Mouse (Mus musculus) gastrocnemius, postnatal 25 days (tissue): ENCODE results near the gene Plbd1. TPM values are rescaled to one million over a fixed set of nuclear protein-coding genes. Genes with fewer than 3 reads are reported as not detected.

Experiments used
- DNase-seq: peaks from one replicate; pipeline ENCODE4 v3.0.0; 2022
- total RNA-seq, 2 experiments: library from RNA; stranded (reverse); gene quantifications; 1 replicate in 1 of 2; 2 replicates in 1 of 2; pipeline ENCODE4 v1.2.3; 2021

Plbd1 gene
- total RNA-seq, 2 experiments from 2014 or later = 18.3 to 18.8 TPM

DNA sequence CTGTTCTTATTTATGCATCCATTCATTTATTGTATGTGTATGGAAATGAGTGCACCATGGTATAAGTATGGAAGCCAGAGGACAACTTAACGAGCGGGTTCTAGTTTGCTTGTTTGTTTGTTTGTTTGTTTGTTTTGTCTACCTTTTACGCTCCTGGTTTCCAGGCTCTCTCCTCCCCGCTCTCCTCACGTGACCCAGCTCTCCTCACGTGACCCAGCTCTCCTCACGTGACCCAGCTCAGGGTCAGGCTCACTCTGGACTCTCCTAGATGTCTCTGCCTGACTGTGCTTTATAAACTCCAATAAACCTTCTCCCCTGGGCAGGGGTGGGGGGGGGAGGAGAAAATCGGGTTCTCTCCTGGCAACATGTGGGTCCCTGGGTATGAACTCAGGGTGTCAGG lies 11.1 kb downstream of the Plbd1 start:
- no peak for DNase-seq

DNA sequence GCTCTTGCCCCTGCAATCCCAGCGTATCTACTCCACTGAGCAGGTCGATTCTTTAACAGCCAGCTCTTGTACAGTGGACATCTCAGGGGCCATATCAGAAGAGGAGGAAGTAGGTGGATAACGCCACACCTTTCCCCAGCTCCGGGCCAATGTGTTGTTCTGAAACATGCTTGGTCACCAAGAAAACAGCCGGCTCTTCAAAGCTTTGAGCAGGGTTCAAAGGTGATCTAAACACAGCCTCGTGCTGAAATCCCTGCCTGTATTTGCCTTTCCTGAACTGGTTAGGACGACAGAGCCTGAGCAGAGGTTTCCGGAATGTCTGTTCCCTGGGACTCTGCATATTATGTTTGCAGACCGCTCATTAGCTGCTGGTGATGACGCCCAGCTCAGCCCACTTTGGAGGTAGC lies 14.3 kb downstream of the Plbd1 start:
- no peak for DNase-seq

DNA sequence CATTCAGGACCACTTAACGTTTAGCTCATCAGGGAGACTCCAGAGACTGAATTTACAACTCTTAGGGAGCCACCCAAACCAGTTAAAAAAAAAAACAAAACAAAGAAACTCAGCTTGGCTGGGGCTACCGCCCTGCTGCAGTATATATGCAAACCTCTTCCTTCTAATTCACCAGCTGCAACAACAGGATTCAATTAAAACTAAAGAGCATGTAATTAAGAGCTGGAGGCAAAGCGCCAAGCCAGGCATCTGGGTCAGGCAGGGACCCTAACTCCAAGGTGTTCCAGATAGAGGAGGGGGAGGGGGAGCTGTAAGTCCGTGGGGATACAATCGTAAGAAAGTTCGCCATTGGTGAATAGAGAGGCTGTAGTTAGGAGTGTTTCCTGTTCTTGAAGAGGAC lies 15.5 kb downstream of the Plbd1 start:
- no peak for DNase-seq

DNA sequence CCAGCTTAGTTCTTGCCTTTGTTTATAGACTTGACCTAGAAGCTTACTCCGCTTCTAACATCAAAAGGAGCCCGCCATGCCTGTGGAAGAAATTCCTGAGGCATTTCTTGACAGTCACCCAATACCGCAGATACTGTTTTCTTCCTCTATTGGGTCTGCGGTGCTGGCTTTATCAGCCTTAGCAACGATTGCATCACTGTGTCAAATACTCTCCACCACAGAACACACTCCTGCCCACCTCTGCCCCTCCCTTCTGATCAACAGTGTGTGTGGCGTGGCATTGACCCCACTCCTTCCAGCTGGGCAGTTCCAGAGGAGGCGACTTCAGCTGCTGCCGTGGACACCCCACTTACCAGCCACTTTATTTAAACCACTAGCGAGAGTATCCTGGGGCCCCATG lies 16.0 kb downstream of the Plbd1 start:
- DNase-seq = no peak

DNA sequence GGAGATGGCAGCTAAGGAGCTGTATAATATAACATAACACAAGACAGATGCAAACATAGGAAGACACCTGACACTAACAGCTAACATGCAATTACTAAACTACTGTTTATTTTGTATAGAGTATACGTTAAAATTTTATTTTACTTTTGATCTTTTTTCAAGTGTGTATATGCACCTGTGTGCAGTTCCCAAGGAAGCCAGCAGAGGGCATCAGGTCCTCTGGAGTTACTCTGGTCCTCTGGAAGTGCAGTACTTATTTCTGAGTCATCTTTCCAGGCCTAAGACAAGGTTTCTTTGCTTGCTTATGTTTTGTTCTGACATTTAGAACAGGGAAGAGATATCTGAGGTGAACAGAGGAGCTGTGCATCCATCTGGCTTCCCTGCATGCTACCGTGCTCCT lies 17.6 kb downstream of the Plbd1 start:
- no peak for DNase-seq

DNA sequence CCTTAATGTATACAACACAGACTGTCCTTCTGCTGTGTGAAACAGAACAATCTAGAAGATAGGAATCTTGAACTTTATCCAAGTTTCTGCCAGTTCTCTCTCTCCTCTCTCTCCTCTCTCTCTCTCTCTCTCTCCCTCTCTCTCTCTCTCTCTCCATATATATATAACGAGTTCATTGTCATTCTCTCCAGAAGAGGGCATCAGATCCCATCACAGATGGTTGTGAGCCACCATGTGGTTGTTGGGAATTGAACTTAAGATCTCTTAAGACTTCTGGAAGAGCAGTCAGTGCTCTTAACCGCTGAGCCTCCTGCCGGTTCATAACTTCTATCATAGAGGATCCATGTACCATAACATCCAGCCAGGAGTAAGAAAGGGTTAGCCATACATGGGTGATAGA lies 26.7 kb downstream of the Plbd1 start:
- DNase-seq = no peak

DNA sequence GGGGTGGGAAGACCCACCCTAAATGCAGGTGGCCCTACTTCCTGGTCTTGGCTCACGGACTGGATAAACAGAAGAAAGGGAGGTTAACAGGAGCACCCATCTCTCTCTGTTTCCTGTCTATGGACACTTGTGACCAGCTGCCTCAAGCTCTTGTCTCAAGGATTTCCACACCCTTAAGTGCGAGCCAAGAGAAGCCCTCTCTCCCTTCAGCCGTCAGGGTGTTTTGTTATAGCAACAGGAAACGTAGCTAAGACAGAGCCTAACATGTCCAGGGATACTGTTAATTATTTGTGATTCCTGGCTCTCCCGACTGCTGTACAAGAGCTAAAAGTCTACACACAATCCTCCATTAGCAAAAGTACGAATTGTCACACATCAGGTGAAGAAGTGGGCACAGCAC lies 28.0 kb downstream of the Plbd1 start:
- DNase-seq = no peak

DNA sequence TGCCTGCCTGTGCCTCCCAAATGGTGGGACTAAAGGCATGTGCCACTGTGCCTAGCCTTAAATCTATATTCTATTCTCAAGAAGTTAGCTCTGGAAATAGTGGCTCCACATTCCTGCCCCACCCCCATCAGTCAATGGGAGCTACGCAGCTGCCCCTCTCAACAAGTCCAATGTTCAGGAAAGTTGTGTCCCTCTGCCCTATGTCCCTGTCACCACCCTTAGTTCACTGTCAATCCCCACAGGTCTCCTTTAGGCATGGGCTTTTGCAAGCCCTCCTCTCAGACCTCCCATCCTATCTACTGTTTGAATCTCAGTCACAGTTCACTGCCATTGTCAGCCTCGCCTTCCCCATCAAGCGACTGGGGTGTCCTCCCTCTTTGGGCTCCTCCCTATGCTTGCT lies 28.6 kb downstream of the Plbd1 start:
- DNase-seq = no peak

DNA sequence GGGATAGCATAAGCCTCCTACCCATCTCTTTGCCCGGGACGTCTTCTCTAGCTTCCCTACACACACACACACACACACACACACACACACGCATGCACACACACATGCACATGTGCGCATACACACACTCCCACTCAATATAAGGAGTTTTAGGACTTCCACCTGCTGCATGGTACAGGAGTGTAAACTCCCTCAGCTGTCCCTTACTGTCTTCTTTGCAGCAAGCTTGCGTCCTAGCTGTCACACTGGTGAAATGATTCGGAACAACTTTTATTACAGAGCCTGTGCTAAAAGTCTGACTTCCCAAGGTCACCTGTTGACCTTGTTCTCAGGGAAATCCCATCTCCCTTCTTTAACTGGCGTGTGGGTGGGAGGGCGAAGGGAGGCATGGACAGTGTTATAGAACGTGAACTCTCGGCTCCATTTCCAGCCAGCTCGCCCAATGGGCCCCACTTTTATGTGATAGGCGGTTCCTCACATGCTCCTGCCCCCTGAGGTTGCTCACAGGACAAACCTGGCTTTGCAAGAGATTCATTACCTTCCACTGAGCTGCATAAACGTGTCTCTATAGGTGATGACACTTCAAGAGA lies 29.7 kb downstream of the Plbd1 start:
- DNase-seq = no peak

DNA sequence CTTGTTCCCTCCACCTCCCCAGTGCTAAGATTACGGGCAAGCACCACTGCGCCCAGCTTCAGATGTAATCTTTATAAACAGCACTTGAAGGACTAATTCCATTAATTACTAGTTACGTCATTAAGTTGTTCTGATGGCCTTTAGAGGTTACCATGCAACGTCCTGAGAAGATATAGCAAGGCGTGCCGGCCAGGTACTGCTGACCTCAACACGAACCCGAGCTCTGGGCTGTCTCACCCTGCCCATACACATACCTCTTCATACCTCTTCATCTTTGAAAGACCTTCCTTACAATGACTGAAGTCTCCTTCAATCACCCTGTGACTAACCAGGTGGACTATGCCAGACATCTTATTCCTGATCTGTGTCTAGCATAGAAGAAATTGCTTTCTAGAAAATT lies 30.2 kb downstream of the Plbd1 start:
- no peak for DNase-seq

DNA sequence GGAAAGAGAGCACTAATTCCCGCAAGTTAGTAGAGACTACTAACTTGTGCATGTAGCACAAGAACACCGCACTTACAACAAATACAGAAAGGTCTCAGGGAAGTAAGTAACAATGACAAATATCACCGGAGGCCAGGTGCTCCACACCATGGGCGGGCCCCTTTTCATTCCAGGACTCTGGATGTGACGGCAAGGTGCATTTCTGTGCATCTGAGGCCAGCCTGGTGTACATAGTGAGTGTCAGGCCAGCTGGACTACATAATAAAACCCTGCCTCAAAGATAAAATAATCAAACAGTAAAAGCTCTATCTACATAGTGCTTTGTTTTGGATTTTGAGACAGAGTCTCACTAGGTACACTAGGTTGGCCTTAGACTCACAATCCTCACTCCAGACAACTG lies 32.1 kb downstream of the Plbd1 start:
- DNase-seq = no peak

DNA sequence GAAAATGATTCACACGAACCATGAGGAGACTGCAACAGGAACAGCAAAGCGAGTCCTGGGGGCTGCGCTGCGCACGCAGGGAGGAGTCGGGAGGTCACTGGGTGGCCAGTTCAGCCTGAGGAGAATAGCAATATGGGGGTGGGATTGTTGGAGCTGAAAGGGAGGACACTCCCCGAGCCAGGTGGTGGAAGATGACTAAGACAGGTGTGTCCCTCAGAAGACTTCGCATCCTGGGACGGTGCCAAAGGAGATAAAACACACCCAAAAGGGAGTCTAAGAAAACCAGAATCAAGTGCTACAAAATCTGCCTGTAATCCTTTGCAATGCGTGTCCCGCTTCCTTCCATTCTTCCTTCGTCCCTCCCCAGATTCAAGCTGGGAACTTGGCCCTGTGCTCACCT lies 36.3 kb downstream of the Plbd1 start:
- no peak for DNase-seq

DNA sequence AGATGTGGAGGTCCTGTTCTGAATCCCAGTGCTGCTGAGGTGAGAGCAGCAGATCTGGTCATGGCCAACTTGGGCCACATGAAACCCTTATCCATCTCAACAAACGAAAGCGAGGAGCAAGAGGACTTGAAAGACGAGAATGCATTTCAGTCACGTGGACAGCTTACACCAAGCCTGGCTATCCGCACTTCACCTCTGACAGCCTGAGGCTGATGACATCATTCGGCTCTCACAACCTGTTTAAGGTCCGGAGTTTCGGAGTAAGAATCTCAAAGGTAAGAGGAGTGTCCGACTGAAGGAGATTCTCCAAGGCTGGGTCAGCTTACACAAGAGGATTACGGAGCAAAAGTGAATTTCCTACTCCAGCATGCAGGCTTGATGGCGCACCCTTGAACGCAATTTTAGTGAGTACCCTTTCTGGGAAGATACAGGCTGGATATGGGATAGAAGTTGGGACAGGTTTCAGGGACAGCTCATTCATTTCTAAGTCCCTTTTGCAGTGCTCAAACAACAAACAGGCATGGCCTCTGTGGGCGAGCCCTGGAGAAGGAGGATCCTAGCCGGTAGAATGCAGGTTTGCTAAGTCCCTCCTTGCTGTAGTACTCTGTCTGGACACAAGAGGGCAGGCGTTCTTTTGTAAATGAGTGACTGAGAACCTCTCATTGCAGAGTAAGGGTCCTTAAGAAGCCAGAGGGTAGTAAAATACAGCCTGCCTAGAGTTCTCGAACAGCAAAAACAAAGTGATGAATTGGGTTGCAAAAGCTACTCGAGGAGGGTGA lies 41.2 kb downstream of the Plbd1 start:
- DNase-seq = peak; percentile 32

DNA sequence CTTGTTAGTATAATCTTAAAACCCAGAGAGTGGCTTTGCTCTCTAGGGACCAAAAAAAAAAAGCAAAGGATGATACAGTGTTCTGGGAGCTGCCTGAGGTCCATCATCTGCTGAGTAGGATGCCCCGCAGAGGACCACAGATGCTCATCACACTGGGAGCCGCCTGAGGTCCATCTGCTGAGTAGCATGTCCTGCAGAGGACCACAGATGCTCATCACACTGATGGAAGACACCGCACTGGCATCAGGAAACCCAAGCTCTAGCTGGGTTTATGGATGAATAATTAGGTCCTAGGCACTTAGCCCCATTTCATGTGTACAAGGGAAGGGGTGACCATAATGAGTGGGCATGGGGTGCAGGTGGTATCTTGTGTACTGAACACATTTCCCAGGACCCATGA lies 47.6 kb downstream of the Plbd1 start:
- DNase-seq = no peak

DNA sequence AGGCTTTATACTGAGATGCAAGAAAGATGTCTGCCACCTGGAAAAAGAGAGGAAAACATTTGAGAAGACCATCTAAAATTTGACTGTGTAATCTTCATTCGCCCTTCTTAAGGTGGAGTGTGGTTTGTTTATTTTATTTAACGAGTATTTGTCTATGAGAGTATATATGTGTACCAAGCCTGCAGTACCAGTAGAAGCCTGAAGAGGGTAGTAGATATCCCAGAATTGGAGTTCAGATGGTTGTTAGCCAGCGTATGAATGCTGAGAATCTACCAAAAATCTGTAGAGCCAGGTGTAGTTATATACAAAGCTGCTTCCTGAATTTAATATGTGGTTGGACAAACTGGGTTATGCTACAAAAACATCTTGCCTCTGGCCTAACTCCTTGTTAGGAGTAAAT lies 49.4 kb downstream of the Plbd1 start:
- no peak for DNase-seq

DNA sequence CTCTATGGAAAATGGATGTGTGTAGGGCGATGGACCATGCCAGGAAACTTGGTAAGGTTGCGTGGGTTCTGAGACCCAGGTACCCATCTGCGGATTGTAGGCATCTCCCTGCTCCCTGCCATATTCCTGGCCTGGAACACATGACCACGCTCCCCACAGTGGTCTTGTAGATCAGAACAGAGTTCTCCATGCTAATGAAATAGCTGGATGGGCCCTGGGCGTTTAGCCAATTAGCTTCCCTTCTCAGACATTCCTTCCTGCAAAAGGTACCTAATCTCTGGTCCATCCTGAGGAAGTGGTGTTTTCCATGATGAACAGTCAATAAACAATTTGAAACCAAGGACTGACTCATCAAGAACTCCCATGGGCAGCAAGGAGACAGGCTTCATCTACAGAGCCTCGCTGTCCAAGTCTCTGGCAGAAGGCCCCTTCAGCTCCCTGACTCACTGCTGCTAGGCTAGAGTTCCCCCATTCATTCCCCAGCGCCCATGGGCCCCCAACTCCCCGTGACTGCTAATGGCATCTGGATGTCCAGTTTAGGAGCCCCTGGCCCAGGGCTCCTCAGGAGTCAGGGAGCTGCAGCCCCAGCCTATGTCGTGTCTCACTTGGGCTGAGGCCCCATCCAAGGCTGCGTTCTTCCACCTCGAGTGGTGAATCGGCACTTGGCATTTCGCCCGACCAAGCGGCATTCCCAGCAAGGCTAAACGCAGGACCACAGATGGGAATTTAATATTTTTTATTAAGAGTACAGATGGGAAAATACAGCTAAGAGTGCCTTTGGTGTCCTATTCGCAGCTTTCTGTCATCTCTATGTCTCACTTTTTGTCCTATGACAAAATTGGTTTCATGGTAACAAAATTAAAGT lies 50.1 kb downstream of the Plbd1 start:
- no peak for DNase-seq

DNA sequence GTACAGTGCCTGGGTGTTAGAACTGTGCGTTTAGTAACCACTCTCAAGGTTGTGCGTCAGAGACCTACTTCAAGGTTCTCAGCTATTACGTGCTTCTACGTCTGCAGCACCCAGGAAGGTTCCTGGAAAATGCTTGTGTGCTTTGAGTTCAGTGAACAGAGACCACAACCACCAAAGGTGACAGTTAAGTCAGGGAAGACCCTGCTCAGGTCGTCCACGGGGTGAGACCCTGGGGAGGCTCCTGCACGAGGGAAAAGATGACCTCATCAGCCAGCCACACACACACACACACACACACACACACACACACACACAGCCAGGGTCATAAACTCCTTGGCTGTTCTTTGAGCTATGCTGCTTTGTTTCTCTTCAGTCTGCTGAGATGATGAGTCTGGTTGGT lies 59.1 kb downstream of the Plbd1 start:
- DNase-seq = no peak

DNA sequence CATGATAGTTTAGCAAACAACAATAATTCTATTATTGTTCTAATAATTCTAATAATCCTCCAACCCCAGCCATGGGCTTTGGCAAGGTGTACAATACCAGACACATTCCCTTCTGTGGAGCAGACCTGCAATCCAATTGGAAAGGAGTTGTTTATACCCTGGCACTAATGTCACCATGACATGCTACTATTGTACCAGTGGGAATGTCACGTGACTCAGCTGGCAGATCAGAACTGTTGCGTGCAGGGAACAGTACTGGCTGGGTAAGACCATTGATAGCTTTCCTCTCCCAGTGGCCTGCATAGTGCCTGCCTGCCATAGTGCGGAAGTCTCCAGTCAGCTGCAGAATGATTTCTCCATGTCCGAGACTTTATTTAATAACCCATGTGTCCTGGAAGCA lies 67.2 kb downstream of the Plbd1 start:
- no peak for DNase-seq

DNA sequence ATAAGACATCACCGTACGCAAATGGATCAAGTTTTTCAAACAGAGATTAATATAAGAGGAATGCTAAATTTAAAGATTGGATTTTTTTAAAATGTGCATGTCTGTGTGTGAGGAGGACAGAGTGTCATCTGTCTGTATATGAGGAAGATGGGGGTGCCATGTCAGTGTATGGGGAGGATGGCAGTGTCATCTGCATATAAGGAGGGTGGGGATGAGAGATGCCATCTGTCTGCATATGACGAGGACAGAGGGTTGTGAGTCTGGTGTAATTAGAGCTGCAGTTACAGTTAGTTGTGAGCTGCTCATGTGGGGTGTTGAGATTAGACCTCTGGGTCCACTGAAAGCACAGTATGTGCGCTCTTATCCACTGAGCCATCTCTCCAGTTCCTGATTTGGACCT lies 71.0 kb downstream of the Plbd1 start:
- DNase-seq = no peak

DNA sequence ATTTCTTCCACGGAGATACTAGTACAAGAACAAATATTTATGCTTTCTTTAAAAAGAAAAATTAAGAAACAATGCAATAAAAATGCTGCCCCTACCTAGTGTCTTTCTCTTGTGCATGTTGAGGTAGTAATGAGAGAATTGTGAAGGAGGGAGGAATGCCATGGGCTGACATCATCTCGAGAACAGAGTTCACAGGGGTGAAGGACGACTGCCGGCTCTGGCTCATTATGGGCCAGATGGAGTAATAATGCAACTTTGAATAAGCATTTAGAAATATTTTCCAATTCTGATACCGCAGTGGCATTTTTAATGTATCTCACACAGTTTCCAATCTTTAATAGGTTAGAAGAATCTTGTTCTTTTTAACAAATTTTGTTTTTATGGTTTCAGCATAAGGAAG lies 95.7 kb downstream of the Plbd1 start:
- no peak for DNase-seq
